Mouse (Mus musculus) megakaryocyte, adult 5-6 weeks (primary cell): Measurements from ENCODE around the gene Glod5. TPM values are rescaled to one million over a fixed set of nuclear protein-coding genes. Genes with fewer than 3 reads are reported as not detected.

ENCODE experiments used
- ATAC-seq: 2 replicates; pipeline ENCODE4 v1.8.0; 2016; ENCODE audit warnings: mild to moderate bottlenecking, inconsistent platforms; ENCODE audit not compliant: poor library complexity, severe bottlenecking
- total RNA-seq, 2 experiments: library from RNA; stranded (forward) in 1 of 2; stranded (reverse) in 1 of 2; fragments of 153-499, 151-499 nt in 1 of 2; fragments of 221-1000, 200-1000 nt in 1 of 2; gene quantifications; 2 replicates each; pipeline versions ENCODE4 v1.2.3 to v1.2.4; 2015 to 2017

The Glod5 gene
- total RNA-seq, 2 experiments from 2014 or later, result not detected

DNA sequence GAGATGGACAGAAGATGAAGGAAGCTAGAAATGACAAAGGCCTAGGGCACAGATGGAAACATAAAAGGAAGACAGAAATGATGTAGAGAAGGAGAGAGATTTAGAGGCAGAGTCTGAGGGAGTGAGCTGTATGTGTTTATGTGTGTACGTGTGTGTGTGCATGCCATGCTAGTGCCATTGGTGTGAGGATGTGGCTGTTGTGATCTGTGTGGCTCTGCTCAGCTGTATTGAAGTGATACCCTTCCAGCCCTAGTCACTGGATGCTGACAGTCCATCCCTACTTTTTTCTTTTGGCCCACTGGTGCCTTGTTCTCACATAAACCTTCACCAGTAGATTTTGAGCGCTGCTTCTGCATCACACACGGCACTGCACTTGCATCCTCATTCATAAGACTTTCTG lies 49.4 kb downstream of the Glod5 start:
- no peak for ATAC-seq

GRCm38 (mm10) chrX:7968226-7968625 lies 50.1 kb downstream of the Glod5 start:
- 0 out of 2 replicates have a peak, but pooled peaks have one; percentile 20 for ATAC-seq

GRCm38 (mm10) chrX:7967596-7968201 lies 50.6 kb downstream of the Glod5 start:
- ATAC-seq, result no peak

- ATAC-seq, result no peak
Observed at GRCm38 (mm10) chrX:7966161-7966560, 52.1 kb downstream of the Glod5 start.

GRCm38 (mm10) chrX:7963829-7964626 lies 54.3 kb downstream of the Glod5 start:
- peak; percentile 75 for ATAC-seq

- no peak for ATAC-seq
Observed at GRCm38 (mm10) chrX:7958868-7959267, 59.4 kb downstream of the Glod5 start.

Other genes with a start within 250 kb of the Glod5 start
- 39.5 and 55.4 TPM in 2 replicates for gene Gripap1, start 228.7 kb downstream of the Glod5 start, total RNA-seq (2015)
- gene Gripap1, start 228.7 kb downstream of the Glod5 start, total RNA-seq (2017), result 70.5 and 81.9 TPM in 2 replicates
- 0.39 and 0.49 TPM in 2 replicates for gene Kcnd1, start 196.2 kb downstream of the Glod5 start, total RNA-seq (2015)
- 0.20 and 0.29 TPM in 2 replicates for gene Kcnd1, start 196.2 kb downstream of the Glod5 start, total RNA-seq (2017)
- 43.2 and 50.6 TPM in 2 replicates for gene Otud5, start 177.1 kb downstream of the Glod5 start, total RNA-seq (2015)
- gene Otud5, start 177.1 kb downstream of the Glod5 start, total RNA-seq (2017), result 70.2 and 73.0 TPM in 2 replicates
- gene Pim2, start 140.2 kb downstream of the Glod5 start, total RNA-seq (2015), result 4.7 and 8.6 TPM in 2 replicates
- gene Pim2, start 140.2 kb downstream of the Glod5 start, total RNA-seq (2017), result 1.1 and 1.4 TPM in 2 replicates
- gene Slc35a2, start 134.5 kb downstream of the Glod5 start, total RNA-seq (2015), result 6.4 and 9.8 TPM in 2 replicates
- 10.9 and 13.5 TPM in 2 replicates for gene Slc35a2, start 134.5 kb downstream of the Glod5 start, total RNA-seq (2017)
- 25.6 and 29.8 TPM in 2 replicates for gene Pqbp1, start 119.2 kb downstream of the Glod5 start, total RNA-seq (2015)
- gene Pqbp1, start 119.2 kb downstream of the Glod5 start, total RNA-seq (2017), result 116 and 123 TPM in 2 replicates
- gene Timm17b, start 119.1 kb downstream of the Glod5 start, total RNA-seq (2015), result 75.8 and 85.4 TPM in 2 replicates
- gene Timm17b, start 119.1 kb downstream of the Glod5 start, total RNA-seq (2017), result 35.8 and 50.0 TPM in 2 replicates
- gene Gm10491, start 110.7 kb downstream of the Glod5 start, total RNA-seq (2015), result not detected in 2 replicates
- gene Gm10491, start 110.7 kb downstream of the Glod5 start, total RNA-seq (2017), result not detected in 2 replicates
- not detected in 2 replicates for gene Gm10490, start 109.0 kb downstream of the Glod5 start, total RNA-seq (2015)
- not detected in 2 replicates for gene Gm10490, start 109.0 kb downstream of the Glod5 start, total RNA-seq (2017)
- not detected in 2 replicates for gene Pcsk1n, start 98.7 kb downstream of the Glod5 start, total RNA-seq (2015)
- gene Pcsk1n, start 98.7 kb downstream of the Glod5 start, total RNA-seq (2017), result not detected in 2 replicates
- not detected in 2 replicates for gene Eras, start 89.9 kb downstream of the Glod5 start, total RNA-seq (2015)
- gene Eras, start 89.9 kb downstream of the Glod5 start, total RNA-seq (2017), result not detected in 2 replicates
- 6.4 and 7.5 TPM in 2 replicates for gene Hdac6, start 70.6 kb downstream of the Glod5 start, total RNA-seq (2015)
- gene Hdac6, start 70.6 kb downstream of the Glod5 start, total RNA-seq (2017), result 8.0 and 9.3 TPM in 2 replicates
- gene Gata1, start 40.4 kb downstream of the Glod5 start, total RNA-seq (2015), result 5.8 and 7.1 TPM in 2 replicates
- 5.6 and 7.6 TPM in 2 replicates for gene Gata1, start 40.4 kb downstream of the Glod5 start, total RNA-seq (2017)
- 37.8 and 43.6 TPM in 2 replicates for gene Suv39h1, start 56.3 kb upstream of the Glod5 start, total RNA-seq (2015)
- 50.3 and 53.9 TPM in 2 replicates for gene Suv39h1, start 56.3 kb upstream of the Glod5 start, total RNA-seq (2017)
- 107 and 116 TPM in 2 replicates for gene Was, start 72.0 kb upstream of the Glod5 start, total RNA-seq (2015)
- 145 and 149 TPM in 2 replicates for gene Was, start 72.0 kb upstream of the Glod5 start, total RNA-seq (2017)
- 17.4 and 20.3 TPM in 2 replicates for gene Wdr13, start 114.4 kb upstream of the Glod5 start, total RNA-seq (2015)
- gene Wdr13, start 114.4 kb upstream of the Glod5 start, total RNA-seq (2017), result 22.2 and 27.9 TPM in 2 replicates
- 982 and 1,036 TPM in 2 replicates for gene Rbm3, start 127.4 kb upstream of the Glod5 start, total RNA-seq (2015)
- gene Rbm3, start 127.4 kb upstream of the Glod5 start, total RNA-seq (2017), result 1,421 and 1,439 TPM in 2 replicates
- 5.9 and 8.4 TPM in 2 replicates for gene Tbc1d25, start 157.7 kb upstream of the Glod5 start, total RNA-seq (2015)
- gene Tbc1d25, start 157.7 kb upstream of the Glod5 start, total RNA-seq (2017), result 2.0 and 2.9 TPM in 2 replicates
- 56.4 and 70.7 TPM in 2 replicates for gene Ebp, start 175.0 kb upstream of the Glod5 start, total RNA-seq (2015)
- gene Ebp, start 175.0 kb upstream of the Glod5 start, total RNA-seq (2017), result 108 and 125 TPM in 2 replicates
- 0.27 TPM in 1 of 2 replicates, not detected in the other for gene Porcn, start 188.0 kb upstream of the Glod5 start, total RNA-seq (2015)
- 0.22 and 0.41 TPM in 2 replicates for gene Porcn, start 188.0 kb upstream of the Glod5 start, total RNA-seq (2017)
- gene Ftsj1, start 233.9 kb upstream of the Glod5 start, total RNA-seq (2015), result 16.3 and 17.5 TPM in 2 replicates
- 14.2 and 14.4 TPM in 2 replicates for gene Ftsj1, start 233.9 kb upstream of the Glod5 start, total RNA-seq (2017)